Mouse (Mus musculus) forebrain, embryonic 14.5 days (tissue): ENCODE data around the gene Mymx. TPM values are rescaled to one million over a fixed set of nuclear protein-coding genes. Genes with fewer than 3 reads are reported as not detected.

Source experiments
- ATAC-seq: fragments of 200-750 bp; cut with Nextera tagmentation; 2 replicates; pipeline ENCODE4 v1.8.0; 2017; ENCODE audit warnings: mild to moderate bottlenecking, moderate library complexity
- DNase-seq: peaks from one replicate; pipeline ENCODE4 v3.0.0-alpha.2; 2015; ENCODE audit warnings: low spot score
- H3K27ac ChIP-seq: fragments of 300-500 bp; sonication (generic); 2 replicates; pipeline ENCODE4 v1.5.1; 2014; ENCODE audit warnings: low read depth, mild to moderate bottlenecking, control low read depth, low read length, moderate library complexity
- H3K27me3 ChIP-seq: fragments of 300-500 bp; sonication (generic); replicated peaks from 2 replicates; pipeline ENCODE4 v1.6.1; 2014; ENCODE audit warnings: low read length, control low read depth, mixed read lengths; ENCODE audit not compliant: control insufficient read depth, insufficient read depth
- H3K36me3 ChIP-seq: fragments of 300-500 bp; sonication (generic); 2 replicates; pipeline ENCODE4 v1.6.1; 2014; ENCODE audit warnings: low read length, control low read depth; ENCODE audit not compliant: control insufficient read depth, insufficient read depth
- H3K4me1 ChIP-seq: fragments of 300-500 bp; sonication (generic); 2 replicates; pipeline ENCODE4 v1.6.1; 2014; ENCODE audit warnings: antibody characterized with exemption, low read length, control low read depth; ENCODE audit not compliant: control insufficient read depth, insufficient read depth
- H3K4me2 ChIP-seq: fragments of 300-500 bp; sonication (generic); 2 replicates; pipeline ENCODE4 v1.6.1; 2014; ENCODE audit warnings: mild to moderate bottlenecking, control low read depth, low read length
- H3K4me3 ChIP-seq: fragments of 300-500 bp; sonication (generic); 2 replicates; pipeline ENCODE4 v1.5.1; 2014; ENCODE audit warnings: low read depth, low read length, control low read depth
- H3K9ac ChIP-seq: fragments of 300-500 bp; sonication (generic); 2 replicates; pipeline ENCODE4 v1.6.1; 2014; ENCODE audit warnings: mild to moderate bottlenecking, low read length, control low read depth, moderate library complexity
- H3K9me3 ChIP-seq: fragments of 300-500 bp; sonication (generic); replicated peaks from 2 replicates; pipeline ENCODE4 v1.6.1; 2016; ENCODE audit warnings: low read length, control low read depth, mixed read lengths; ENCODE audit not compliant: control insufficient read depth
- WGBS: fragments of 180-500 bp; shearing (Covaris S2); extraction: QIAGEN DNeasy Blood & Tissue Kit; methylation state at CpG from one replicate; pipeline ENCODE4 v1.1.7; 2014; 5-methylcytosine and 5-hydroxymethylcytosine counted together
- polyA plus RNA-seq: library from polyadenylated mRNA; unstranded; fragments of >200 nt; fragmentation: Nextera tagmentation; extraction: Ambion mirVana; gene quantifications from 2 replicates; pipeline ENCODE4 v1.2.1, GENCODE M21; 2014

The Mymx gene
- polyA plus RNA-seq, 1 experiment from 2014 or later, result not detected

DNA sequence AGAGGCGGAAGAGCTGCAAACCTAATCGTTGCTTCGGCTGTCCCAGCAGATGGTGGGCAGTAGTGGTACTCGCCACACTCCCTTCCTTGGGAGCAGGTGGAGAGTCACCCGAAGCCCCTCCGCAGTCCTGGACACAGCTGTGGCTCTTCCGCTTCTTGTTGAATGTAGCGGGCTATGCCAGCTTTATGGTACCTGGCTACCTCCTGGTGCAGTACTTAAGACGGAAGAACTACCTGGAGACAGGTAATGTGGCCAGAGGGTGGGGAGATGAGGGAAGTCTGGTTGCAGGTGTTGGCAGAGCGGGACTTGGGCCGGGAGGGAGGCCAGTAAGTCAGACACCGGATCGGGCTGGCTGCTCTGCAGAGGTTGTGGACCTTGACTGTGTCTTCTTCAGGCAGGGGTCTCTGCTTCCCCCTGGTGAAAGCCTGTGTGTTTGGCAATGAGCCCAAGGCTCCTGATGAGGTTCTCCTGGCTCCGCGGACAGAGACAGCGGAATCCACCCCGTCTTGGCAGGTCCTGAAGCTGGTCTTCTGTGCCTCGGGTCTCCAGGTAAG is 37.3 kb downstream of the Mymx start:
- H3K36me3 ChIP-seq, result peaks cover 47% of the 10 kb centered on the region
- peaks cover 8% of the 10 kb centered on the region for H3K4me1 ChIP-seq
- peak overlapping the region; percentile 88 for H3K9ac ChIP-seq
- 7% methylated on average over 18 of the region's 18 CpGs for WGBS
- H3K9me3 ChIP-seq, result no peaks in the 10 kb centered on the region
- peak overlapping the region; percentile 81 for H3K27ac ChIP-seq
- ATAC-seq (no peak), DNase-seq (no peak)
- no peaks in the 10 kb centered on the region for H3K27me3 ChIP-seq
- peak overlapping the region; percentile 98 for H3K4me2 ChIP-seq
- peak overlapping the region; percentile 82 for H3K4me3 ChIP-seq

DNA sequence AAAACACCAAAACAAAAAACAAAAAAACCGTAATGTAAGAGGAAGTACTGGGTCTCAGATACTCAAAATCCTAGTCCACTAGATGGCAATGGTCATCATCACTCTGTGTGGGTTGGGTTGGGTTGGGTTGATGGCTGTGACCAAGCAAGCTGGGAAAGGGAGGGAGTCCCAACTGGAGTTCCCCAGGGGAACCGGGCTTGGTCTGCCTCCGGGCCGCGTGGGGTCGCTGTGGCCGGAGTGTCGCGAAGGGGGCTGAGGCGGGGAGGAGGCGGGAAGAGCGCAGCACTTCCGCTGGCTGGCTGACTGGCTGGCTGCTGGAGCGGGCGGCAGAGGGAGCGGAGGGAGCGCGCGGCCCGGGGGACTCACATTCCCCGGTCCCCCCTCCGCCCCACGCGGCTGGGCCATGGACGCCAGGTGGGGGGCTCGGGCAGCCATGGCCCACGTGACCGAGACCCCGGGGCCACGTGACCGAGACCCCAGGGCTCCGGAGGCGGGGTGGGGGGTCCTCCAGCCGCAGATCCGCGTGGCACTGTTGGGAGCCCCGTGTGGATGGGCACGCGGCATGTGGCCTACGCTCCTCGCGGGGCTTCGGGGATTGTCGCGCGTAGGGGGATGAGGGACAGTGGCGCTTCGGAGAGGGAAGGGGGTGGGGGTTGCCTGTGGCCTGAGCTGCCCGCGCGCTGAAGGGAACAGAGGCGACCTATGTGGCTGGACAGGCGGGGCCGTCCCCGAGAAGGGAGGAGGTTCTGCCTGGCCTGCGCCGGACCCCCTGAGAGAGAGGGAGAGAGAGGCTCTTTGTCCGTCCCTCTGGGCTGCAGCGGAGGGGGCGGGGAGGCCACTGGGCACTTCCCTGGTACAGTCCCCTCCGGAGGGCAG is 38.0 kb downstream of the Mymx start, which contains the start of gene Slc35b2:
Gene Slc35b2, plus strand, starts transcription at position 220 of the 876 bp plus-strand sequence.
- Histone ChIP-seq H3K9ac (peak within 1 kb of the TSS; percentile 88), H3K27ac (peak within 1 kb of the TSS; percentile 81), H3K9me3 (no peaks in the 10 kb centered on the region), H3K4me2 (peak within 1 kb of the TSS; percentile 98), H3K36me3 (peaks cover 40% of the 10 kb centered on the region), H3K4me3 (peak within 1 kb of the TSS; percentile 82), H3K27me3 (no peaks in the 10 kb centered on the region), H3K4me1 (peaks cover 8% of the 10 kb centered on the region)
- DNase-seq, result peak; percentile 91
- ATAC-seq, result peak; percentile 88
- WGBS, result under 1% methylated on average over 56 of the region's 61 CpGs

DNA sequence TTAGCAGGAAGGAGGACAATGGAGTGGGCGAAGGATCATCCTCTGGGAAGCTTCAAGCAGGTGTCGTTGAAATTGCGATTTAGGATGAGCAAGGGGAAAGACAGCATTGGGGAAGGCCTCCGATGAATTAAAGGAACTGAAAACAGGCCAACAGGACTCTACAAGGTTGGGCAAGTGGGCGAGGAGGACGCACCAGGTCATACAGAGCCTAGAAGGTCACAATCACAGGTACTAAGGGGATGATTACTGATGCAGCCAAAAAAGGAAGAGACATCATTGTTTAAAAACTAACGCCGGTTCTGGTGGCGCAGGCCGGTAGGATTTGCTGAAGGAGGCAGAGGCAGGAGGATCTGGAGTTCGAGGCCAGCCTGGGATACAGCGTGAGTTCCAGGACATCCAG is 38.7 kb downstream of the Mymx start:
- 79% methylated on average over 12 of the region's 12 CpGs for WGBS
- H3K4me2 ChIP-seq, result peak overlapping the region; percentile 98; the same call in 1 of the 2 replicates

DNA sequence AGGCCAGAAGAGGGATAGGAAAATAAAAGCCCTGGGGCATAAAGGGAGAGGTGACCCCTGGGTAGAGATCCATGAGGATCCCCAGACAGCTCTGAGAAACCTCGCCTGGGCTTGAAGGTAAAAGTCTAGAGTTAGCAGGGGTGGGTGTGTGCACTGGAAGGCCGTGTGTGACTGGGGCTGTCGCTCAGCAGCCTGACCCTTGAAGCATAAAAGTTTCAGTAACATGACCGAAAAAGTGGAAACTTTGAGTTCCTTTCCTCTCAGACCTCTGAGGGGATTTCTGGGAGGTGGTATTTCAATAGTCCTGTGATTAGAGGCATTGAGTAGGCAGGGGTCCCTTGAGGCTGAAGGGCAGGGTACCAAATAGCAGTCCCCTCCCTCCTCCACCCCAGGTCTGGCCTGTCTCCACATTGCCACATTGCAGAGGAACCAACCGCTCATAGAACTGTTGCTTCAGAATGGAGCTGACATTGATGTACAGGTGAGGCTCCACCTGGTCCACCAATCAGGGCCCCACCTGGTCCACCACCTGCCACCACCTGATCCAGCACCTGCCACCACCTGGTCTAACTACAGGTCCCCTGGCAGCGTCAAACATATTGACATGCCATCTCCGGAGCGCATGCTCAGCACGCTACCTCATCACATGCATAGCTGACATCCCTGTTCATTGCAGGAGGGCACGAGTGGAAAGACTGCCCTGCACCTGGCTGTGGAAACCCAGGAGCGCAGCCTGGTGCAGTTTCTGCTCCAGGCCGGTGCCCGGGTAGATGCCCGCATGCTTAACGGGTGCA is 42.0 kb downstream of the Mymx start:
- Histone ChIP-seq H3K9me3 (no peaks in the 10 kb centered on the region), H3K27ac (no peak overlapping the region), H3K4me2 (no peak overlapping the region), H3K36me3 (no peaks in the 10 kb centered on the region), H3K4me1 (peaks cover 5% of the 10 kb centered on the region), H3K4me3 (no peak overlapping the region), H3K27me3 (peaks cover 7% of the 10 kb centered on the region; the same call in 1 of the 2 replicates), H3K9ac (no peak overlapping the region)
- ATAC-seq (no peak), DNase-seq (no peak)
- 83% methylated on average over 15 of the region's 15 CpGs for WGBS

More for the DNA sequence above, 38.7 kb downstream of the Mymx start:
- H3K27me3 ChIP-seq, result no peaks in the 10 kb centered on the region
- ATAC-seq, result no peak
- H3K9ac ChIP-seq, result no peak overlapping the region
- no peak overlapping the region for H3K27ac ChIP-seq
- H3K4me1 ChIP-seq, result peaks cover 8% of the 10 kb centered on the region
- peaks cover 33% of the 10 kb centered on the region for H3K36me3 ChIP-seq
- DNase-seq, result no peak
- H3K9me3 ChIP-seq, result no peaks in the 10 kb centered on the region
- no peak overlapping the region for H3K4me3 ChIP-seq

DNA sequence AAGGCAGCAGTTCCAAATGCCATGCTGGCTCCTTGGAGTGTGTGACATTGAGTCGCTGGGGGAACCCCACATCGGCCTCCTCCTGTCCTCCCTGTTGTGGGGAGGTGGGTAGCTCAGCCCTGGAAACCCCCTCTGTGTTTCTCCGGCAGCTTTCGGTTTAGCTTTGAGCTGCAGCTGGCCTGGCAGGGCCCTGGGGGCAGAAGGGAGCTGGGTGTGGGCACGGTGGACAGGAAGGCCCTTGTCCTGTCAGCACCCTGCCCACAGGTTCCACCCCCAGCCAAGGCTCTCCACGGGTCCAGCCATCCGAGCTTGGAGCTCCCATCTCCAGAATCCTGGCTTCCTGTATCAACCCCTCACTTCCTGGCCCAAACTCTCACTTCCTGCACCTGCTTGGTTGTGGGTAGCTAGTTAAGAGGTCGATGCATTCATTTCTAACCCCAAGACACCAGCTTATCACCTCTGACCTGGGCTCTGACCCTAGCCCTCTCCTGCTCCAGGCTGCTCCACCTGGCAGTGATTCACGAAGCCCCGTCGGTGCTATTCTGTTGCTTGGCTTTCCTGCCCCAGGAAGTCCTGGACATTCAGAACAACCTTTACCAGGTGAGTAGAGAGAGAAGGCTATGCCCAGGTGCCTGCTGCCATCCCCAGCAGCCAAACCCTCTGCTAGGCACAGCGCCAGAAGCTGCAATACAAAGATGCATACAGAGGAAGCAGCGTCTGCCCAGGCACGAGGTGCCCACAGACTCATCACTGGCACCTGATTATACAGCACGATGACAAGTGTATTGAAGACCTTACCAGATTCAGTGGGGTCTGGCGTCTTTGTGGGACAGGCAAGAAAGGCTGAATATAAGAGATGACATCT is 43.7 kb downstream of the Mymx start:
- DNase-seq (no peak), ATAC-seq (no peak)
- H3K9me3 ChIP-seq, result no peaks in the 10 kb centered on the region
- H3K4me1 ChIP-seq, result no peaks in the 10 kb centered on the region
- peaks cover 7% of the 10 kb centered on the region; the same call in 1 of the 2 replicates for H3K27me3 ChIP-seq
- H3K4me2 ChIP-seq, result no peak overlapping the region
- WGBS, result 70% methylated on average over 16 of the region's 16 CpGs
- H3K36me3 ChIP-seq, result no peaks in the 10 kb centered on the region
- H3K27ac ChIP-seq, result no peak overlapping the region
- H3K4me3 ChIP-seq, result no peak overlapping the region
- H3K9ac ChIP-seq, result peak overlapping the region; percentile 25; the same call in 1 of the 2 replicates

DNA sequence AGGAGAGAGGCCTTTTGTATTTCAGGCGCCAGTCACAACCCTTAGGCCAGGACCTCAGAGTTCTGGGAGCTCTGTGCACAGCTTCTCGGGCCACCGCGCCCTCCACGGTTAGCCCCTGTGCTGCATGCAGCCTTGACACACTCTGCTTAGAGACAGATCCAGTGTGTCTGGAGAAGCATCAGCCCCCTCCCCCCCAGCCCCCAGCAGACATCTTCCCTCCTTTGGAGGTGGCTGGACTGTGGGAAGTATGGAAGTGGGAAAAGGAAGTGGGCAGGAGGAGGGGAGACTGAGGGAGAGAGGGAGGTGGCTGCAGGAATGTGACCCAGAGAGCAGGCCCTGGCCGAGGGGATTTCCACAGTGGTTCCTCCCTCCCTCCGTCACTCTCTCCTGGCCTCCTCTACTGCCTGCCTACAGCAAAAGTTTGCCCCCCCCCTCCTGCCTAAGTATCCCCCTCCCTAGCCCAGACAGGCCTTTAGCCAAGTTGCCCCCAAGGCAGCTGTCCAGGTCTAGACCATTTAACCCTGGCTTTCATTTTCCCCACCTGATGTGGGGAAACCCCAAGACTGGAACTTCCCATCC is 44.6 kb downstream of the Mymx start:
- DNase-seq, result no peak
- Histone ChIP-seq H3K4me2 (no peak overlapping the region), H3K36me3 (no peaks in the 10 kb centered on the region), H3K27me3 (peaks cover 7% of the 10 kb centered on the region; the same call in 1 of the 2 replicates), H3K4me3 (no peak overlapping the region), H3K4me1 (no peaks in the 10 kb centered on the region), H3K27ac (no peak overlapping the region), H3K9ac (no peak overlapping the region; the same call in 1 of the 2 replicates), H3K9me3 (no peaks in the 10 kb centered on the region)
- no peak for ATAC-seq
- 80% methylated on average over 7 of the region's 7 CpGs for WGBS

DNA sequence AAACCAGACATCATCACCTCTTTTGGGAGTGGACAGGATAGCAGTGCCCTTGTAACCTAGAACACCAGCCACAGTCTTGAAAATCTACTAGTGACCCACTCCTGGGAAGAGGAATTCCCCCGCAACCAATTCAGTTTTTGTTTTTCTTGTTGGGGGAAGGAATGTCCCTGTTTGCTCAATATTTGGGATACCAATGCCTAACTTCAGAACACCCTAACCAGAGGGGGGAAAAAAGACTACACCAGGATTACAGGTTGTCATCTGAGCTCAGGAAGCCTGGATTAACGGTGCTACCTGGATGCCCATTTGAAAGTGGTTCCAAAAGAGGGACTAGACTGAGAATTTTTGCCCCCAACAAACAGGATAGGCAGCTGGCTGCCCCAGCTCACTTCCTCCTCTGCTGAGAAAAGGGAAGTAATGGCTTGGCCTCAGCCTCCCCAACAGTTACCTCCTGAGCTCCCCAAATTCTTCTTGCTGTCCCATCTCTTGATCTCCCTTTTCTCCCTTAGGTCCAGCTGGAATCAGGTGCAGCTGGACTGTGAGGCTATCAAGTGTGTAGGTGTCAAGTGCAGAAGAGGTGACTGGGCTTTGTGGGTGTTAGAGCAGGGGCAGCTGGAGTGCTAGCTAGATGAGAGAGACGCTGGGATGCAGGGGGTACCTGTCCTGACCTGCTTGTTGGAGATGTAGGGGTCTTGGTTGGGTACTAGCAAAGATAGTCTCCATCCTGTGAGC is 45.2 kb downstream of the Mymx start:
- H3K9ac ChIP-seq, result no peak overlapping the region
- peaks cover 7% of the 10 kb centered on the region; the same call in 1 of the 2 replicates for H3K27me3 ChIP-seq
- 73% methylated on average over 3 of the region's 3 CpGs for WGBS
- H3K4me1 ChIP-seq, result no peaks in the 10 kb centered on the region
- no peaks in the 10 kb centered on the region for H3K36me3 ChIP-seq
- no peaks in the 10 kb centered on the region for H3K9me3 ChIP-seq
- 0 out of 2 replicates have a peak overlapping the region, but pooled peaks have one; percentile 58 for H3K4me3 ChIP-seq
- no peak for ATAC-seq
- peak overlapping the region; percentile 95 for H3K4me2 ChIP-seq
- H3K27ac ChIP-seq, result no peak overlapping the region
- DNase-seq, result no peak
